Mouse (Mus musculus) hindbrain, embryonic 15.5 days (tissue): Measurements from ENCODE around the gene Ndufs5. TPM values are rescaled to one million over a fixed set of nuclear protein-coding genes. Genes with fewer than 3 reads are reported as not detected.

Experiments
- ATAC-seq: fragments of 200-750 bp; cut with Nextera tagmentation; 2 replicates; pipeline ENCODE4 v1.8.0; 2017; ENCODE audit warnings: low read depth, moderate number of reproducible peaks, moderate TSS enrichment; ENCODE audit not compliant: low FRiP score
- H3K27ac ChIP-seq: fragments of 300-500 bp; sonication (generic); replicated peaks from 2 replicates; pipeline ENCODE4 v1.5.1; 2015; ENCODE audit warnings: mild to moderate bottlenecking, inconsistent platforms
- H3K27me3 ChIP-seq: fragments of 300-500 bp; sonication (generic); 2 replicates; pipeline ENCODE4 v1.6.1; 2015; ENCODE audit warnings: control low read depth, inconsistent platforms
- H3K36me3 ChIP-seq: fragments of 300-500 bp; sonication (generic); 2 replicates; pipeline ENCODE4 v1.6.1; 2015; ENCODE audit warnings: control low read depth, inconsistent platforms
- H3K4me1 ChIP-seq: fragments of 300-500 bp; sonication (generic); replicated peaks from 2 replicates; pipeline ENCODE4 v1.6.1; 2015; ENCODE audit warnings: control low read depth, inconsistent platforms
- H3K4me2 ChIP-seq: fragments of 300-500 bp; sonication (generic); 2 replicates; pipeline ENCODE4 v1.6.1; 2015; ENCODE audit warnings: moderate library complexity, mild to moderate bottlenecking, inconsistent platforms
- H3K4me3 ChIP-seq: fragments of 300-500 bp; sonication (generic); 2 replicates; pipeline ENCODE4 v1.5.1; 2015; ENCODE audit warnings: mild to moderate bottlenecking, inconsistent platforms
- H3K9ac ChIP-seq: fragments of 300-500 bp; sonication (generic); 2 replicates; pipeline ENCODE4 v1.6.1; 2015; ENCODE audit warnings: inconsistent platforms
- H3K9me3 ChIP-seq: fragments of 300-500 bp; sonication (generic); 2 replicates; pipeline ENCODE4 v1.6.1; 2016; ENCODE audit warnings: control low read depth, inconsistent platforms
- WGBS: fragments of 180-500 bp; shearing (Covaris S2); methylation state at CpG from one replicate; pipeline ENCODE4 v1.1.7; 2015; 5-methylcytosine and 5-hydroxymethylcytosine counted together
- polyA plus RNA-seq: library from polyadenylated mRNA; unstranded; fragments of >200 nt; fragmentation: Nextera tagmentation; extraction: Ambion mirVana; gene quantifications from 2 replicates; pipeline ENCODE4 v1.2.1, GENCODE M21; 2015

Ndufs5 gene
- polyA plus RNA-seq, 1 experiment from 2014 or later = 457 TPM

DNA sequence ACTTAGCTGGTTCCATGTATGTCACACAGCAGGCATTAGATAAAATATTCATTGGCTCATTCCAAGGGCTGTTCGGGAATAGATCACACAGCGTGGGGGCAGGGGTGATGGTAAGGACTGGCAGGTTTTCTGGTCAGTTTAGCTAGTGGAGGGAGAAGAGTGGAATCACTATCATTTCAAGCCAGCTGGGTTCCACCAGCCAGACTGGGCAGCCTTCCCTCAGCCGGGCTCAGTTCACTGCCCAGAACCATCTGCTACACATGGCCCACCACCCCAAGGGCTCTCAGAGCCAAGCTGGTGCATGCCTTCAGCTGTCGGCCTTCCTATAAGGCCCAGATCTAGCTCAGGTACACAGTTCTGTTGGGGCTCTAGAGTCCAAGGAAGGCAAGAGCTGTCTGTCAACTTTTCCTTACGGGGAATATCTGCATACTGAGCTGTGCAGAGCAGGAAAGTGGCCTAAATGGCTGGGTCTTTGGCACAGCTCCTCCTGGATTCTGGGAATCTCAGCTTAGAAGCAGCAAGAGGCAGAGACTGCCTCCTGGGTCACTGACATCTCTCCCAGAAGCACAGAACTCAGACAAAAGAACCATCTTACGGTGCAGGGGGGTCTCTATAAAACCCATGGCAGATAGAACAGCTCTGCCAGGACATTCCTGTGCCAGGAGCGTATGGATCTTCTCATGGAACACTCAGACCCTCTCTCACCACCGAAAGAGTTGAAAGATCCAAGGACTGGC is 32.3 kb downstream of the Ndufs5 start:
- H3K4me3 ChIP-seq = peak overlapping the region; percentile 97
- 26% methylated on average over 8 of the region's 8 CpGs for WGBS
- peak overlapping the region; percentile 95 for H3K4me2 ChIP-seq
- no peaks in the 10 kb centered on the region for H3K27me3 ChIP-seq
- no peaks in the 10 kb centered on the region for H3K9me3 ChIP-seq
- H3K27ac ChIP-seq = peak overlapping the region; percentile 98
- peaks cover 47% of the 10 kb centered on the region for H3K4me1 ChIP-seq
- peak overlapping the region; percentile 98 for H3K9ac ChIP-seq
- H3K36me3 ChIP-seq = peaks cover 11% of the 10 kb centered on the region
- ATAC-seq = peak; percentile 42

DNA sequence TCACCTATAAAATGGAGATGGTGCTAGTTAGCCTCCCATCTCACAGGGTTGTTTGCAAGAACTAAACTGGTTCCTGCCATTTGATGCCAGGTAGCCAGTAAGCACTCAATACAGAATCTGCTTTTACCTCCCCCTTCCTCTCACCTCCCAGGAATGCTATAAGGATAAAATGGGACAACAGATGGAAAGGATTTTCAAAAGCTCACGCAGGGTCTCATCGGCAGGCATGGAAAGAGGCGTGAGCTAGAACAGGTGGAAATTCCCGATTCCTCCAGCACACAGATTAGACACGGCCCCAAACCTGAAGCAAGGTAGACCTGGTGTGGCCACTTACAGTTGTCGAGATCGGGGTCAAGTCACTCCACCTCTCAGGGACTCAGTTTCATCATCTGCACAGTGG is 33.0 kb downstream of the Ndufs5 start:
- Histone ChIP-seq H3K4me1 (peaks cover 47% of the 10 kb centered on the region), H3K36me3 (peaks cover 15% of the 10 kb centered on the region), H3K27ac (peak overlapping the region; percentile 98), H3K9me3 (no peaks in the 10 kb centered on the region), H3K4me2 (peak overlapping the region; percentile 95), H3K9ac (peak overlapping the region; percentile 98; the same call in 1 of the 2 replicates), H3K4me3 (peak overlapping the region; percentile 97), H3K27me3 (no peaks in the 10 kb centered on the region)
- ATAC-seq = no peak
- 66% methylated on average over 7 of the region's 7 CpGs for WGBS

DNA sequence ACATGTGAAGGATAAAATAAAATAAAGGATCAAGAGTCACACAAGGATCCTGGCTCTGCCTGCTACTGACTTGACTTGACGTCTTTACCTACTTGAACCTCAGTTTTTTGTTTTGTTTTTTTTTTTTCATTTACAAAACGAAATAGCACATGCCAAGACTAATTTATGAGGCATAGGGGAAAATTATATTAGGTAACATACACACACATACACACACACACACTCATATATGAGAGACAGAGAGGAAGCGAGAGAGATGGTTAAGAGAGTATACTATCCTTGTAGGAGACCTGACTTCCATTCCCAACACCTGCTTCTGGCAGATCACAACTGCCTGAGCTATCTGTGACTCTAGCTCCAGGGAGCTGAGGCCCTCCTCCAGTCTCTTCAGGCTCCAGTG is 33.7 kb downstream of the Ndufs5 start, which contains the start of gene Macf1:
Gene Macf1 (minus strand): TSS at position 101 of the 400 bp plus-strand sequence.
- Histone ChIP-seq H3K27me3 (no peaks in the 10 kb centered on the region), H3K4me2 (peak within 1 kb of the TSS; percentile 95), H3K9ac (0 out of 2 replicates have a peak within 1 kb of the TSS, but pooled peaks have one; percentile 98), H3K4me3 (peak within 1 kb of the TSS; percentile 97), H3K4me1 (peaks cover 47% of the 10 kb centered on the region), H3K27ac (peak within 1 kb of the TSS; percentile 98), H3K9me3 (no peaks in the 10 kb centered on the region), H3K36me3 (peaks cover 17% of the 10 kb centered on the region)
- ATAC-seq = no peak
- 83% methylated on average over 3 of the region's 3 CpGs for WGBS

DNA sequence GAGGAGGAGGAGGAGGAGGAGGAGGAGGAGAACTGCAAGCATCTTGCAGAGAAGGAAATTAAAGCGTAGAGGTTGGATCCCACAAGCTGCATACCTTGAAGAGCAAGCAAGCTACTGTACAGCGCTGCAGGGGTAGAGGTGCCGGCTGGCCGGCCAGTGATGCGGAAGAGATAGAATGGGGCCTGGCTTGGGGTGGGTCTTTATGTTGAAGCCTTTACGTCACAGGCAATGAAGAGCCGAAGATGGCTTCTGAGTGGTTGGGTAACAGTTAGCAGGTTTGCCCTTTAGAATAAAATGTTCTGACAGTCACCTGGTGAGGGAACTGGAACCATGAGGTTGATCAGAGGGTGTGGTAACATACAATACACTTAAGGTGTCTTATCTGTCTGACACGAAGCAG is 35.7 kb downstream of the Ndufs5 start:
- ATAC-seq = no peak
- Histone ChIP-seq H3K36me3 (peaks cover 17% of the 10 kb centered on the region), H3K4me1 (peaks cover 49% of the 10 kb centered on the region), H3K4me3 (no peak overlapping the region), H3K9me3 (no peaks in the 10 kb centered on the region), H3K9ac (no peak overlapping the region), H3K27me3 (no peaks in the 10 kb centered on the region), H3K4me2 (no peak overlapping the region), H3K27ac (no peak overlapping the region)
- 80% methylated on average over 8 of the region's 8 CpGs for WGBS

DNA sequence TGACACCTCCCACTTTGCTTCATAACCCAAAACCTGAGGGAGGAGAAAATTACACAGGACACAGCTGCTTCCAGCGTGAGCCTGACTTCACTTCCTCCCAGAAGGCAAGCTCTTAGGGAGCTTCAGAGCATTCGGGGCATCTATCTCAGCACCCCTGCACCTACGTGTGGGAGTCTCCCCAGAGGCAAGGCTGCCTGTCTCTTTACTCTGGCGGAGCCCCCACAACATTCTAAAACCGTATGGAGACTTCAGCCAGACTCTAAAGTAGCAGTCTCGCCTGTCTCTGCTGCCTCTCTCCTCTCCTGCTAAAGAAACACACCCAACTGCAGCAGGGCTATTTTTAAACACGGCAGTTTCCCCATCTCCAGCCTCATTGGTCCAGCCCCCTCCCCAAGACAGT is 37.0 kb downstream of the Ndufs5 start:
- Histone ChIP-seq H3K36me3 (peaks cover 17% of the 10 kb centered on the region), H3K27ac (no peak overlapping the region), H3K4me2 (no peak overlapping the region), H3K27me3 (no peaks in the 10 kb centered on the region), H3K9me3 (no peaks in the 10 kb centered on the region), H3K4me1 (peaks cover 56% of the 10 kb centered on the region), H3K9ac (no peak overlapping the region), H3K4me3 (no peak overlapping the region)
- no peak for ATAC-seq
- WGBS = 63% methylated on average over 7 of the region's 7 CpGs

DNA sequence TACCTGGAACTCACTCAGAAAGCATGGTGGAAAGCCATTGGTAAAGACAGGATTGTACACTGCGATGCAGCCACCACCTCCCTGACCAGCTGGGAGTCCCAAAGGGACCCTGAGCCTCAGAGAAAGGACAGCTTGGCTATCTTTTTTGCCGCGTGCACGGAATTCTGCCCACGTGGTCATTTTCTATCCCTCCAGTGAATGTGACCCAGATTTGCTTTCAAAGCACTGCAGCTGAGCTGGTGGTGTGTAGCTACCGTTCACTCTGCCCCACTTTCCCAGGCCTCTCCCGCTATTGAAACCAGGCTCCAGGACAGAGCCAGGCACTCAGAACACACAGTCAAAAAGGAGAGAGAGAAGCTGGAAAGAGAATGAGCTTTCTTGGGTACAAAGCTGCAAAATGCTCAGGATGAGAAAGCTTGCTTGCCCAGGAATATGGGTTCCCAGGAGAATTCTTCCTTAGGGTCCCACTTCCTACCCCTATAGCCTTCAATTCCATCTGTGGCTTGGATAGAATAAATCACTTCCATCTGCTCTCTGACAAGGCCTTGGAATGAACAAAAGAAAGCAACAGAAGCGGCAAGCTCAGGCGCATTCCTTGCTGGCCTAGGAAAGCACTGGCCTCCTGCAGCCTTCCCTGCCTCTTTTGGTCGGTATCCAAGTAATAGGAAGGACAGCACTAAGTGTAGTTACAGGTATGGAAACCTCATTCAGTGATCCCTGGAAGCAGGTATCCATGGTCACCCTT is 40.8 kb downstream of the Ndufs5 start:
- no peak overlapping the region for H3K4me3 ChIP-seq
- peak overlapping the region; percentile 85 for H3K27ac ChIP-seq
- H3K4me1 ChIP-seq = peaks cover 38% of the 10 kb centered on the region
- H3K9me3 ChIP-seq = no peaks in the 10 kb centered on the region
- ATAC-seq = peak; percentile 65
- no peaks in the 10 kb centered on the region for H3K27me3 ChIP-seq
- 17% methylated on average over 10 of the region's 10 CpGs for WGBS
- H3K4me2 ChIP-seq = peak overlapping the region; percentile 8; the same call in 1 of the 2 replicates
- H3K9ac ChIP-seq = no peak overlapping the region
- peaks cover 21% of the 10 kb centered on the region for H3K36me3 ChIP-seq

DNA sequence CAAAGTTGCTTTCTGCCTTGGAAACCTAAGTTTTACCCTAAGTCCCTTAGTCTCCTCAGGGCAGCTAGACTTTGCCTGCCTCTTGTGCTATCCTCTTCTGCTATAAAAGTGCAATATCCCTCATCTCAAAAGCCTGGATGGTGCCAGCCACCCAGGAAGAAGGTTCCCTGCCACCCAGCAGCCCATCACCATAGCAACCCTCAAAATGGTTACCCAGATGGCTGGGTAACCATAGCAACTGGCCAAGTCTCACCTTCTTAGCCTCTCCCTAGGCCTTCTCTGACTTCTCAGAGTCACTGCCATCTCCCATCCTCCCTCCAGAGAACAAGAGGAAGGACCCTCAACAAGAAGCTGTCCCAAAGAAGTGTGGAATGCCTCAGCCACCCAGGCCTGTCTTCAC is 47.4 kb downstream of the Ndufs5 start:
- no peak; the same call in 1 of the 2 replicates for ATAC-seq
- Histone ChIP-seq H3K4me2 (no peak overlapping the region), H3K9ac (no peak overlapping the region), H3K4me1 (peaks cover 39% of the 10 kb centered on the region), H3K36me3 (peaks cover 19% of the 10 kb centered on the region), H3K27me3 (no peaks in the 10 kb centered on the region), H3K27ac (peak overlapping the region; percentile 31; the same call in 1 of the 2 replicates), H3K9me3 (no peaks in the 10 kb centered on the region), H3K4me3 (no peak overlapping the region)

DNA sequence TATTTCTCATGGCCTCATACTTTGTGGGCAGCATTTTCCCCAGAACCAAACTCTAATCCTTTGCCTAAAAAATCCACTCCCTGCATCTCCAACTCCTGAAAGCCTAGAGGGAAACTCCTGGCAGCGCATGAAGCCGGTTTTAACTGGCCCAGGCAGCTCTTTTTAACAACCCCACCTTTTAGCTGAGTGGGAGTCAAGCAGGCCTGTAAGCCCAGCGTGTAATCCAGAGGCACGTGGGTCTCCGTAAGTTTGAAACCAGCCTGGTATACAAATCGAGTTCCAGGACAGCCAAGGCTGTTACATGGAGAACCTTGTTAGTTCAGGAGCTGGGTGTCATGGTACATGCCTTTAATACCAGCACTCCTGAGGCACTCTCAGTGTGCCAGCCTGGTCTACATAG is 48.3 kb downstream of the Ndufs5 start:
- ATAC-seq = no peak
- Histone ChIP-seq H3K9me3 (no peaks in the 10 kb centered on the region), H3K4me1 (peaks cover 46% of the 10 kb centered on the region), H3K27me3 (no peaks in the 10 kb centered on the region), H3K27ac (0 out of 2 replicates have a peak overlapping the region, but pooled peaks have one; percentile 25), H3K4me3 (no peak overlapping the region), H3K36me3 (peaks cover 15% of the 10 kb centered on the region), H3K9ac (no peak overlapping the region), H3K4me2 (no peak overlapping the region)
- WGBS = 70% methylated on average over 6 of the region's 6 CpGs

DNA sequence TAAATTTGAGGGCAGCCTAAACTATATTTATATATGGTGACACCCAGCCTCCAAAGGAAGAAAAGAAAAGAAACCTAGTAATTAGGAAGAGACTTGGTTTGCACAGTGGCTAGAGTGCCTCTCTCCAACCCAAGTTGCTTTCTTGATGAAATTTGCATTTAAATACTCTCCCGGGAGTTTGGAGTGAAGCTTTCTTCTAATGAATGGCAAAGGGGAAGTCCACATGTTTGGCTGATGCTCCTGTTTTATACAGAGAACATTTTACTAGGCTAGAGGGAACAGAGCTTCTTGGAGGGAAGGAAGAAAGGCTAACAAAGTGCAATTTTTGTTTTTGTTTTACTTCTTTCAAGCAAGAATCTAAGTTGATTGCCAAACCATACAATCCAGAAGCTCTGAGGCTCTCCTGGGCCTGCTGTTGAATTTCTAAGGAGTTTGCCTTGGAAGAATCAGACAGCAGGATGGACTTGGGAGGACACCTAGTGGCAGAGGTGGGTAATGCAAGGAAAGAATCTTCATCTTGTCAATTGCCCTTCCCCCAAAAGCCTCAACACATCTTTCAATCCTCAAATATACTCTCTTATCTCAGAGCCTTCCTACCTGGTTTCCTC is 50.6 kb downstream of the Ndufs5 start:
- H3K27me3 ChIP-seq = no peaks in the 10 kb centered on the region
- no peaks in the 10 kb centered on the region for H3K9me3 ChIP-seq
- peaks cover 3% of the 10 kb centered on the region; the same call in 1 of the 2 replicates for H3K36me3 ChIP-seq
- H3K4me1 ChIP-seq = peaks cover 67% of the 10 kb centered on the region
- H3K9ac ChIP-seq = no peak overlapping the region
- WGBS = 6% methylated on average over 1 of the region's 1 CpGs
- peak overlapping the region; percentile 96 for H3K27ac ChIP-seq
- H3K4me3 ChIP-seq = no peak overlapping the region
- H3K4me2 ChIP-seq = no peak overlapping the region
- no peak for ATAC-seq

DNA sequence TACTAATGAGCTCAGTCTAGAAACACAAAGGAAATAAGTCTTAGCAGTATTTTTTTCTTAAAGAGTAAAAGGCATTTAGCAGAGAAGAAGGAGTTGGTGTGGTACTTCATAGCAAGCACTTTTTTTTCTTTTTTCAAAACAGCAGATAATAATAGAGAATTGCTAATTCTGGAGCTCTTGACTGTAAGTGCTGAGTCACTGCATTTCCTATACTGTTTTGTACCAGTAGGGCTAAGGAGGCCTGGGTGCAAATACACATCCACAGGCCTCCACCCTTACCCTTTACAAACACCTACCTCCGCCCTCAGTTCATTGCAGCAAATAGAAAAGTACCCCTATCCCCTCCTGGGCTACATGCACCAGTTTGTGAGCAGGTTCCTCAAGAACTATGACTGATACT is 51.5 kb downstream of the Ndufs5 start:
- no peaks in the 10 kb centered on the region for H3K27me3 ChIP-seq
- peaks cover 3% of the 10 kb centered on the region; the same call in 1 of the 2 replicates for H3K36me3 ChIP-seq
- H3K4me3 ChIP-seq = no peak overlapping the region
- peak overlapping the region; percentile 83; the same call in 1 of the 2 replicates for H3K4me2 ChIP-seq
- H3K27ac ChIP-seq = peak overlapping the region; percentile 96
- H3K4me1 ChIP-seq = peaks cover 76% of the 10 kb centered on the region
- no peak overlapping the region for H3K9ac ChIP-seq
- no peak for ATAC-seq
- 79% methylated on average over 1 of the region's 1 CpGs for WGBS
- H3K9me3 ChIP-seq = no peaks in the 10 kb centered on the region

DNA sequence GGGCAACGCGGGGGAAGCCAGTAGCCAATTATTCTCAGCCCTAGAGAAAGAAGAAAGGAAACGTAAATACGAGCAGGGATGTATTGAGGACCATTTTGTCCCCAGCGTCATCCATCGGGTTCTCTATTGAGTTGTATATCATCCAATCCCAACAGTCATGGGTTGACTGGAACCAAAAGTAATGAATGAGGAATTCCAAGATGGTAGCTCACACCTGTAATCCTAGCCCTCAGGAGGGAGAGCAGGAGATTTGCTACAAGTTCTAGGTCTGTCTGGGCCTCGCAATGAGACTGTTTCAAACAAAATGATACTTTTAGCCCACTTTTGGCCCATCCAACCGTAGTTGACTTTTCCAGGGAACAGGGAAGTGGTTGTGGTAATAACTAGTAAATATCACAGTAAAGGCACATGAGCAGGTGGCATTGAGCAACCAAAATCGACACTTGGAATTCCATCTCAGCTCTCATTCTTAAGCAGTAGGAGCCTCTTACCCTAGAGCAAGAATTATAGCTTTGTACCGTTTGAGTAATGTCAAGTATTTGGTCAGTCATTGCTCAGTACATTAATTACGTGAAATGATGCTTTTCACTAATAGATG is 52.2 kb downstream of the Ndufs5 start:
- ATAC-seq = no peak
- peak overlapping the region; percentile 53 for H3K4me3 ChIP-seq
- no peaks in the 10 kb centered on the region for H3K27me3 ChIP-seq
- peak overlapping the region; percentile 96 for H3K27ac ChIP-seq
- H3K36me3 ChIP-seq = no peaks in the 10 kb centered on the region
- no peaks in the 10 kb centered on the region for H3K9me3 ChIP-seq
- H3K4me1 ChIP-seq = peaks cover 76% of the 10 kb centered on the region
- H3K4me2 ChIP-seq = peak overlapping the region; percentile 83
- H3K9ac ChIP-seq = peak overlapping the region; percentile 92
- 29% methylated on average over 11 of the region's 11 CpGs for WGBS
